Mouse (Mus musculus) ES-E14 (cell line): ENCODE measurements at regions not wholly inside any gene's neighbourhood (a gene's known extent, or its start where the extent isn't known, plus 50 kb on each side); places are given as distances from the start of the nearest gene placed in this dataset.

Experiments
- DNase-seq: peaks from one replicate; pipeline ENCODE4 v3.0.0-alpha.2; 2013; ENCODE audit warnings: low read depth, low spot score
- H3K27ac ChIP-seq: 2 replicates; pipeline ENCODE4 v1.5.1; 2012; ENCODE audit warnings: low read depth, mild to moderate bottlenecking, low read length, moderate library complexity, mixed read lengths; ENCODE audit not compliant: poor library complexity, insufficient read depth, severe bottlenecking
- H3K36me3 ChIP-seq: 2 replicates; pipeline ENCODE4 v1.6.1; 2012; ENCODE audit warnings: mild to moderate bottlenecking, low read length, moderate library complexity, mixed read lengths; ENCODE audit not compliant: control insufficient read depth, poor library complexity, insufficient read depth, severe bottlenecking
- H3K4me1 ChIP-seq, 2 experiments: fragments of 150-350 bp in 1 of 2; sonication (generic) in 1 of 2; 2 replicates each; pipeline ENCODE4 v1.6.1; 2012; ENCODE audit warnings: low read length in 2 of 2, mild to moderate bottlenecking in 1 of 2, mixed read lengths in 1 of 2; ENCODE audit not compliant: control insufficient read depth in 2 of 2, insufficient read depth in 2 of 2, poor library complexity in 1 of 2
- H3K4me3 ChIP-seq, 2 experiments: fragments of 150-350 bp in 1 of 2; sonication (generic) in 1 of 2; 2 replicates each; pipeline ENCODE4 v1.5.1; 2012; ENCODE audit warnings: low read length in 2 of 2, low read depth in 1 of 2, mild to moderate bottlenecking in 1 of 2, mixed read lengths in 1 of 2; ENCODE audit not compliant: insufficient read depth in 1 of 2, poor library complexity in 1 of 2, severe bottlenecking in 1 of 2
- H3K9ac ChIP-seq: 2 replicates; pipeline ENCODE4 v1.6.1; 2012; ENCODE audit warnings: low read depth, mild to moderate bottlenecking, low read length, mixed read lengths; ENCODE audit not compliant: poor library complexity, insufficient read depth, severe bottlenecking
- H3K9me3 ChIP-seq: fragments of 150-350 bp; sonication (generic); 2 replicates; pipeline ENCODE4 v1.6.1; 2012; ENCODE audit warnings: low read depth, mild to moderate bottlenecking, low read length; ENCODE audit not compliant: control insufficient read depth, insufficient read depth
- CHD2 ChIP-seq: IDR thresholded peaks from 2 replicates; pipeline ENCODE4 v1.6.1; 2014; ENCODE audit warnings: mild to moderate bottlenecking, low read depth, low read length, inconsistent platforms
- HCFC1 ChIP-seq: IDR thresholded peaks from 2 replicates; pipeline ENCODE4 v1.6.1; 2012; ENCODE audit warnings: low read length, inconsistent platforms, borderline replicate concordance; ENCODE audit not compliant: insufficient read depth
- MAFK ChIP-seq: IDR thresholded peaks from 2 replicates; pipeline ENCODE4 v1.6.1; 2014; ENCODE audit warnings: mild to moderate bottlenecking, low read depth, low read length, inconsistent platforms; ENCODE audit not compliant: insufficient read depth
- ZC3H11A ChIP-seq: IDR thresholded peaks from 2 replicates; pipeline ENCODE4 v1.6.1; 2012; ENCODE audit warnings: low read depth, mild to moderate bottlenecking, inconsistent platforms, low read length, borderline replicate concordance
- ZNF384 ChIP-seq: IDR thresholded peaks from 2 replicates; pipeline ENCODE4 v1.6.1; 2012; ENCODE audit warnings: low read depth, low read length, inconsistent platforms
- in situ Hi-C, 2 experiments: fragments of 600-800 bp; cut with MboI; formaldehyde crosslinking; loops; one replicate each; pipeline ENCODE4 v1.15.1; 2025; ENCODE audit warnings: low sequenced_read_pairs in 2 of 2, inconsistent platforms in 1 of 2; ENCODE audit not compliant: unreplicated experiment in 2 of 2

GRCm38 (mm10) chr12:107608966-107609365 lies 120.5 kb downstream of the 3110018I06Rik start:
- in situ Hi-C loops: no loop called here
- Histone ChIP-seq H3K27ac (no peak overlapping the region), H3K9me3 (no peaks in the 10 kb centered on the region), H3K4me3 (no peak overlapping the region), H3K36me3 (no peaks in the 10 kb centered on the region), H3K9ac (no peak overlapping the region), H3K4me1 (no peaks in the 10 kb centered on the region)
- TF ChIP-seq CHD2 (no peak), ZNF384 (no peak), MAFK (no peak), HCFC1 (no peak), ZC3H11A (no peak)
- no peak for DNase-seq

GRCm38 (mm10) chr12:107609986-107610385 lies 121.6 kb downstream of the 3110018I06Rik start:
- Histone ChIP-seq H3K4me1 (no peaks in the 10 kb centered on the region), H3K4me3 (no peak overlapping the region), H3K9me3 (no peaks in the 10 kb centered on the region), H3K9ac (no peak overlapping the region), H3K36me3 (no peaks in the 10 kb centered on the region), H3K27ac (no peak overlapping the region)
- TF ChIP-seq MAFK (no peak), CHD2 (no peak), HCFC1 (no peak), ZNF384 (no peak), ZC3H11A (no peak)
- in situ Hi-C loops: no loop called here
- no peak for DNase-seq

GRCm38 (mm10) chr12:107617212-107617994 lies 129.0 kb downstream of the 3110018I06Rik start:
- Histone ChIP-seq H3K27ac (no peak overlapping the region), H3K4me3 (no peak overlapping the region), H3K9ac (no peak overlapping the region), H3K9me3 (no peaks in the 10 kb centered on the region), H3K4me1 (no peaks in the 10 kb centered on the region), H3K36me3 (no peaks in the 10 kb centered on the region)
- no peak for TF ChIP-seq ZNF384
- no peak for TF ChIP-seq MAFK
- no peak for TF ChIP-seq CHD2
- no peak for TF ChIP-seq ZC3H11A
- no peak for TF ChIP-seq HCFC1
- in situ Hi-C loops: no loop called here
- no peak for DNase-seq

- in situ Hi-C loops: no loop called here
- Histone ChIP-seq H3K36me3 (no peaks in the 10 kb centered on the region), H3K9ac (no peak overlapping the region), H3K4me1 (no peaks in the 10 kb centered on the region), H3K4me3 (no peak overlapping the region), H3K27ac (no peak overlapping the region), H3K9me3 (no peaks in the 10 kb centered on the region)
- TF ChIP-seq ZC3H11A (no peak), HCFC1 (no peak), CHD2 (no peak), MAFK (no peak), ZNF384 (no peak)
- no peak for DNase-seq
Measured at GRCm38 (mm10) chr12:107624446-107624845, 136.0 kb downstream of the 3110018I06Rik start.
